In genomic region chr5:132703455-132704100, GRCm38 (mm10) we compare ENCODE assay signal across 21 mouse cellular contexts.
DNase-seq lines count a peak whose midpoint lies in the region; ATAC-seq and TF ChIP-seq lines count a peak whose summit lies in the region.
"Had no signal": no experiment of that assay in that cellular context is flagged by ENCODE, and none has a peak within 500 bp of the region (broad histone marks: within the 10 kb centered on the region; RNA-seq: fewer than 3 reads in every experiment).

No protein-coding gene starts in this region.

- H3K36me3 ChIP-seq in intestine, embryonic 14.5 days (ENCODE audit: control insufficient read depth, insufficient read depth, low read length): no peaks in the 10 kb centered on the region
- no peaks in the 10 kb centered on the region for H3K36me3 ChIP-seq in intestine, postnatal 0 days (ENCODE audit: control insufficient read depth, insufficient read depth)
- no peaks in the 10 kb centered on the region for H3K36me3 ChIP-seq in limb, embryonic 14.5 days (ENCODE audit: control insufficient read depth, insufficient read depth, low read length)
- no peaks in the 10 kb centered on the region for H3K36me3 ChIP-seq in limb, embryonic 10.5 days
- H3K36me3 ChIP-seq in embryonic facial prominence, embryonic 15.5 days: no peaks in the 10 kb centered on the region
- H3K36me3 ChIP-seq in intestine, embryonic 16.5 days (ENCODE audit: control insufficient read depth, insufficient read depth, low read length): no peaks in the 10 kb centered on the region
- H3K36me3 ChIP-seq: heart, embryonic 15.5 days; hindbrain, embryonic 12.5 days; limb, embryonic 15.5 days; neural tube, embryonic 13.5 days had no signal

- WGBS in intestine, embryonic 14.5 days: 34% methylated on average over 10 of the region's 10 CpGs
- WGBS in intestine, postnatal 0 days: 57% methylated on average over 10 of the region's 10 CpGs
- WGBS in limb, embryonic 14.5 days: 74% methylated on average over 10 of the region's 10 CpGs
- WGBS in limb, embryonic 10.5 days: 91% methylated on average over 10 of the region's 10 CpGs
- WGBS in embryonic facial prominence, embryonic 15.5 days: 62% methylated on average over 10 of the region's 10 CpGs
- WGBS in intestine, embryonic 16.5 days: 51% methylated on average over 10 of the region's 10 CpGs

- ATAC-seq in intestine, embryonic 14.5 days (replicated peaks; ENCODE audit: low FRiP score, low TSS enrichment, low read depth): peak; percentile 58; the same call in 1 of the 2 replicates
- no peak for ATAC-seq in intestine, postnatal 0 days
- no peak for ATAC-seq in limb, embryonic 14.5 days (ENCODE audit: low FRiP score, low read depth)
- no peak for ATAC-seq in embryonic facial prominence, embryonic 15.5 days (ENCODE audit: insufficient number of reproducible peaks, low FRiP score, low TSS enrichment, low read depth)
- ATAC-seq in intestine, embryonic 16.5 days: peak; percentile 82
- ATAC-seq: forebrain, embryonic 16.5 days; liver, postnatal 0 days had no signal

- H3K4me2 ChIP-seq in intestine, embryonic 14.5 days (ENCODE audit: low read length): no peak overlapping the region
- no peak overlapping the region for H3K4me2 ChIP-seq in intestine, postnatal 0 days (replicated peaks; ENCODE audit: low read depth)
- no peak overlapping the region for H3K4me2 ChIP-seq in limb, embryonic 14.5 days (replicated peaks; ENCODE audit: low read depth, low read length, severe bottlenecking)
- no peak overlapping the region for H3K4me2 ChIP-seq in embryonic facial prominence, embryonic 15.5 days (replicated peaks)
- H3K4me2 ChIP-seq in intestine, embryonic 16.5 days (ENCODE audit: low read depth, low read length): no peak overlapping the region
- H3K4me2 ChIP-seq: heart, embryonic 15.5 days; hindbrain, embryonic 12.5 days; limb, embryonic 15.5 days; neural tube, embryonic 13.5 days had no signal

- TF ChIP-seq POLR2A in limb, embryonic 14.5 days (IDR thresholded peaks at IDR 0.05; ENCODE audit: borderline replicate concordance, extremely low read depth, insufficient read depth, insufficient read length): no peak

- peak overlapping the region; percentile 59 for H3K27ac ChIP-seq in intestine, embryonic 14.5 days (ENCODE audit: low read depth)
- H3K27ac ChIP-seq in intestine, postnatal 0 days (ENCODE audit: low read depth, low read length): no peak overlapping the region
- no peak overlapping the region for H3K27ac ChIP-seq in limb, embryonic 14.5 days (replicated peaks; ENCODE audit: low read depth, low read length)
- no peak overlapping the region for H3K27ac ChIP-seq in limb, embryonic 10.5 days
- peak overlapping the region; percentile 44 for H3K27ac ChIP-seq in embryonic facial prominence, embryonic 15.5 days (replicated peaks)
- H3K27ac ChIP-seq in intestine, embryonic 16.5 days (ENCODE audit: low read length): 0 out of 2 replicates have a peak overlapping the region, but pooled peaks have one; percentile 29
- H3K27ac ChIP-seq: heart, embryonic 15.5 days; hindbrain, embryonic 12.5 days; layer of hippocampus, adult 2 months; limb, embryonic 15.5 days; neural tube, embryonic 13.5 days had no signal

- no peak overlapping the region for H3K9ac ChIP-seq in intestine, embryonic 14.5 days (ENCODE audit: low read length)
- no peak overlapping the region for H3K9ac ChIP-seq in intestine, postnatal 0 days (ENCODE audit: low read depth, low read length)
- H3K9ac ChIP-seq in limb, embryonic 14.5 days (ENCODE audit: low read depth, low read length, severe bottlenecking): no peak overlapping the region
- H3K9ac ChIP-seq in embryonic facial prominence, embryonic 15.5 days: no peak overlapping the region
- H3K9ac ChIP-seq in intestine, embryonic 16.5 days (ENCODE audit: low read depth, low read length): no peak overlapping the region
- H3K9ac ChIP-seq: heart, embryonic 15.5 days; hindbrain, embryonic 12.5 days; limb, embryonic 15.5 days; liver, postnatal 0 days; neural tube, embryonic 13.5 days had no signal

- TF ChIP-seq CTCF in intestine, postnatal 0 days (IDR thresholded peaks at IDR 0.05; ENCODE audit: low read depth): no peak

- H3K9me3 ChIP-seq in intestine, embryonic 14.5 days (ENCODE audit: control insufficient read depth, low read length): no peaks in the 10 kb centered on the region
- H3K9me3 ChIP-seq in intestine, postnatal 0 days (ENCODE audit: control insufficient read depth): no peaks in the 10 kb centered on the region
- H3K9me3 ChIP-seq in limb, embryonic 14.5 days (ENCODE audit: control insufficient read depth, low read length): no peaks in the 10 kb centered on the region
- H3K9me3 ChIP-seq in limb, embryonic 10.5 days (replicated peaks): no peaks in the 10 kb centered on the region
- H3K9me3 ChIP-seq in embryonic facial prominence, embryonic 15.5 days (replicated peaks): no peaks in the 10 kb centered on the region
- H3K9me3 ChIP-seq in intestine, embryonic 16.5 days (ENCODE audit: control insufficient read depth, low read length): no peaks in the 10 kb centered on the region
- H3K9me3 ChIP-seq: heart, embryonic 15.5 days; hindbrain, embryonic 12.5 days; limb, embryonic 15.5 days; neural tube, embryonic 13.5 days had no signal

- peak; percentile 54 for DNase-seq in intestine, embryonic 14.5 days (ENCODE audit: low spot score)
- peak; percentile 19 for DNase-seq in limb, embryonic 14.5 days (ENCODE audit: low spot score)
- no peak for DNase-seq in limb, embryonic 10.5 days (ENCODE audit: low spot score)
- no peak for DNase-seq in frontal cortex, adult 2 months (ENCODE audit: extremely low spot score in 1 of 2, low spot score in 1 of 2)
- DNase-seq: adrenal gland, postnatal 36 days; cerebellum, adult 2 months; layer of hippocampus, postnatal 36 days; liver, postnatal 0 days; midbrain, embryonic 14.5 days; right cerebral cortex, adult 18-20 months; thymus, postnatal 36 days had no signal

- H3K4me1 ChIP-seq in intestine, embryonic 14.5 days (replicated peaks; ENCODE audit: control insufficient read depth, insufficient read depth, low read length): peaks cover 7% of the 10 kb centered on the region; the same call in 1 of the 2 replicates
- H3K4me1 ChIP-seq in intestine, postnatal 0 days (replicated peaks; ENCODE audit: control insufficient read depth, insufficient read depth, low read length): no peaks in the 10 kb centered on the region
- H3K4me1 ChIP-seq in limb, embryonic 14.5 days (ENCODE audit: control insufficient read depth, insufficient read depth, low read length): no peaks in the 10 kb centered on the region
- H3K4me1 ChIP-seq in limb, embryonic 10.5 days: no peaks in the 10 kb centered on the region; the same call in 1 of the 2 replicates
- H3K4me1 ChIP-seq in embryonic facial prominence, embryonic 15.5 days: peaks cover 10% of the 10 kb centered on the region; the same call in 1 of the 2 replicates
- no peaks in the 10 kb centered on the region for H3K4me1 ChIP-seq in intestine, embryonic 16.5 days (ENCODE audit: control insufficient read depth, insufficient read depth, low read length)
- H3K4me1 ChIP-seq: heart, embryonic 15.5 days; hindbrain, embryonic 12.5 days; megakaryocyte, embryonic 14.5 days had no signal

- H3K27me3 ChIP-seq in intestine, embryonic 14.5 days (replicated peaks; ENCODE audit: control insufficient read depth, insufficient read depth, low read length): no peaks in the 10 kb centered on the region
- H3K27me3 ChIP-seq in intestine, postnatal 0 days (replicated peaks; ENCODE audit: control insufficient read depth, insufficient read depth, low read length): no peaks in the 10 kb centered on the region
- H3K27me3 ChIP-seq in limb, embryonic 14.5 days (ENCODE audit: control insufficient read depth, insufficient read depth, low read length): no peaks in the 10 kb centered on the region
- no peaks in the 10 kb centered on the region for H3K27me3 ChIP-seq in limb, embryonic 10.5 days (ENCODE audit: low read depth, poor library complexity, severe bottlenecking)
- H3K27me3 ChIP-seq in embryonic facial prominence, embryonic 15.5 days: no peaks in the 10 kb centered on the region
- no peaks in the 10 kb centered on the region for H3K27me3 ChIP-seq in intestine, embryonic 16.5 days (replicated peaks; ENCODE audit: control insufficient read depth, insufficient read depth, low read length)
- H3K27me3 ChIP-seq: heart, embryonic 15.5 days; hindbrain, embryonic 12.5 days; limb, embryonic 15.5 days; megakaryocyte, embryonic 14.5 days; neural tube, embryonic 13.5 days had no signal

- no peak overlapping the region for H3K4me3 ChIP-seq in intestine, embryonic 14.5 days (ENCODE audit: low read depth, low read length)
- no peak overlapping the region for H3K4me3 ChIP-seq in intestine, postnatal 0 days (ENCODE audit: low read depth, low read length)
- H3K4me3 ChIP-seq in limb, embryonic 14.5 days (replicated peaks; ENCODE audit: low read length): no peak overlapping the region
- H3K4me3 ChIP-seq in limb, embryonic 10.5 days: no peak overlapping the region
- no peak overlapping the region for H3K4me3 ChIP-seq in embryonic facial prominence, embryonic 15.5 days (replicated peaks)
- no peak overlapping the region for H3K4me3 ChIP-seq in intestine, embryonic 16.5 days (ENCODE audit: low read length)
- H3K4me3 ChIP-seq: heart, embryonic 15.5 days; hindbrain, embryonic 12.5 days; layer of hippocampus, adult 2 months; limb, embryonic 15.5 days; megakaryocyte, embryonic 14.5 days; neural tube, embryonic 13.5 days had no signal

Comparison
In these comparisons a context has a peak if more than half of its experiments do, and no peak if none do; other contexts are left out.
1. ATAC-seq: peak in intestine, embryonic 14.5 days (single experiment) and intestine, embryonic 16.5 days (single experiment); none in intestine, postnatal 0 days (single experiment), limb, embryonic 14.5 days (single experiment) and embryonic facial prominence, embryonic 15.5 days (single experiment).
2. DNase-seq: peak in intestine, embryonic 14.5 days (single experiment) and limb, embryonic 14.5 days (single experiment); none in limb, embryonic 10.5 days (single experiment) and frontal cortex, adult 2 months (0 of 2).
3. H3K27ac ChIP-seq: peak in intestine, embryonic 14.5 days (single experiment), embryonic facial prominence, embryonic 15.5 days (single experiment) and intestine, embryonic 16.5 days (single experiment); none in intestine, postnatal 0 days (single experiment), limb, embryonic 14.5 days (single experiment) and limb, embryonic 10.5 days (single experiment).